Mouse (Mus musculus): ENCODE data around the gene Aloxe3. TPM values are rescaled to one million over a fixed set of nuclear protein-coding genes. Genes with fewer than 3 reads are reported as not detected.

The Aloxe3 gene
- total and polyA plus RNA-seq, 3 experiments: 0.13 TPM; not detected in 2

DNA sequence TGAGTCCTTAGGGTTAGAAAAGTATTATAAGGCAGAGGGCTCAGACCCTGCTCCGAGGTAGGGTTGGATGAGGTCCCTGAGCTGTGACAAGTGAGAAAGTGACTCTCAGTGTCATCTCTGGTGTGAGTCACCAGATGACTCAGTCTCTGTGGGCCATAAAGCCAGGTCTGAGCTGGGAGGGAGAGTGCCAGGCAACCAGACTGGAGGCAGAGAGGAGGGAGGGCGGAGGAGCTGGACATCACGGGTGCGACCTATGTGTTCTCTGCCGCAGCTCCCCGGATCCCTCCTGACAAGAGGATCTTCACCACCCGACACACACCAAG is 23.3 kb upstream of the Aloxe3 start:
- no peak overlapping the region for H3K9ac ChIP-seq (ENCODE audit: control insufficient read depth, low read depth, low read length, poor library complexity, severe bottlenecking)
- no peaks in the 10 kb centered on the region for H3K27me3 ChIP-seq (ENCODE audit: control insufficient read depth in 1 of 2, insufficient read depth in 2 of 2, low read length in 2 of 2)
- H3K4me3 ChIP-seq (ENCODE audit: control insufficient read depth in 1 of 2, insufficient read depth in 1 of 2, low read depth in 2 of 2, low read length in 2 of 2): no peak overlapping the region
- H3K79me2 ChIP-seq (ENCODE audit: control insufficient read depth, insufficient read depth, low read length, poor library complexity): peaks cover 17% of the 10 kb centered on the region
- TF ChIP-seq ZKSCAN1 (IDR thresholded peaks at IDR 0.05; ENCODE audit: low read depth, low read length) (no peak), MEF2A (IDR thresholded peaks at IDR 0.05; ENCODE audit: extremely low read depth, insufficient replicate concordance, low read depth, low read length, poor library complexity, severe bottlenecking) (no peak), CTCF (IDR thresholded peaks at IDR 0.05 in 2 of 3, conservative IDR thresholded peaks at IDR 0.05 in 1 of 3; ENCODE audit: control insufficient read depth in 1 of 3, insufficient read depth in 1 of 3, low read depth in 2 of 3, low read length in 3 of 3, poor library complexity in 1 of 3, severe bottlenecking in 1 of 3) (no peak), CHD2 (IDR thresholded peaks at IDR 0.05; ENCODE audit: low read length) (no peak), ZNF384 (IDR thresholded peaks at IDR 0.05; ENCODE audit: low read depth, low read length) (no peak), TCF12 (IDR thresholded peaks at IDR 0.05; ENCODE audit: low read depth, low read length) (no peak), MAFK (IDR thresholded peaks at IDR 0.05; ENCODE audit: borderline replicate concordance, low read depth, low read length) (no peak), RAD21 (IDR thresholded peaks at IDR 0.05; ENCODE audit: low read depth, low read length) (no peak), GABPA (IDR thresholded peaks at IDR 0.05; ENCODE audit: low read depth, low read length) (no peak), BHLHE40 (IDR thresholded peaks at IDR 0.05; ENCODE audit: borderline replicate concordance, low read depth, low read length) (no peak), POLR2AphosphoS2 (IDR thresholded peaks at IDR 0.05; ENCODE audit: low read length) (no peak), SMC3 (IDR thresholded peaks at IDR 0.05; ENCODE audit: low read depth, low read length) (no peak), TAL1 (IDR thresholded peaks at IDR 0.05; ENCODE audit: low read length) (no peak), CHD1 (IDR thresholded peaks at IDR 0.05; ENCODE audit: low read depth, low read length) (no peak), MYB (IDR thresholded peaks at IDR 0.05; ENCODE audit: low read depth, low read length) (no peak), USF2 (IDR thresholded peaks at IDR 0.05; ENCODE audit: borderline replicate concordance in 1 of 2, insufficient read depth in 1 of 2, low read depth in 1 of 2, low read length in 2 of 2) (no peak)
- no peak overlapping the region for H3K27ac ChIP-seq (ENCODE audit: control insufficient read depth, low read depth, low read length)
- H3K9me3 ChIP-seq (replicated peaks; ENCODE audit: insufficient read depth, low read length): no peaks in the 10 kb centered on the region
- peaks cover 0 to 11% of the 10 kb centered on the region in 2 experiments; a peak in 2 of 4 replicates for H3K36me3 ChIP-seq (ENCODE audit: control insufficient read depth in 1 of 2, insufficient read depth in 2 of 2, low read length in 2 of 2)
- DNase-seq (ENCODE audit: low read depth, low spot score): no peak
- H3K4me1 ChIP-seq (ENCODE audit: control insufficient read depth in 1 of 2, insufficient read depth in 2 of 2, low read length in 2 of 2): peaks cover 14 to 21% of the 10 kb centered on the region in 2 experiments

DNA sequence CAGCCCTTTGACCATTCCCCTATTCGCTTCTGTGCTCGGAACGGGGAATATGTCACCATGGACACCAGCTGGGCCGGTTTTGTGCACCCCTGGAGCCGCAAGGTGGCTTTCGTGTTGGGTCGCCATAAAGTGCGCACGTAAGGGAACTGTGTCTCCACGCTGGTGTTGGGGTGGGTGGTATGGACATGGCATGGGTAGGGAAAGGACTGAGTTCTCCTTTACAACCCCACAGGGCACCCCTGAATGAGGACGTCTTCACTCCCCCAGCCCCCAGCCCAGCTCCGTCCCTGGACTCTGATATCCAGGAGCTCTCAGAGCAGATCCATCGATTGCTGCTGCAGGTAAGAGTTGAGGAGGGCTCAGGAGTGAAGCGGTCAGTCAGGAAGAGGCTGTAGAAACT is 22.6 kb upstream of the Aloxe3 start:
- Histone ChIP-seq H3K27ac (ENCODE audit: control insufficient read depth, low read depth, low read length) (no peak overlapping the region), H3K79me2 (ENCODE audit: control insufficient read depth, insufficient read depth, low read length, poor library complexity) (peaks cover 15% of the 10 kb centered on the region), H3K27me3 (ENCODE audit: control insufficient read depth in 1 of 2, insufficient read depth in 2 of 2, low read length in 2 of 2) (no peaks in the 10 kb centered on the region), H3K9me3 (replicated peaks; ENCODE audit: insufficient read depth, low read length) (no peaks in the 10 kb centered on the region), H3K9ac (ENCODE audit: control insufficient read depth, low read depth, low read length, poor library complexity, severe bottlenecking) (no peak overlapping the region), H3K36me3 (ENCODE audit: control insufficient read depth in 1 of 2, insufficient read depth in 2 of 2, low read length in 2 of 2) (peaks cover 0 to 6% of the 10 kb centered on the region in 2 experiments; a peak in 2 of 4 replicates), H3K4me3 (ENCODE audit: control insufficient read depth in 1 of 2, insufficient read depth in 1 of 2, low read depth in 2 of 2, low read length in 2 of 2) (no peak overlapping the region), H3K4me1 (ENCODE audit: control insufficient read depth in 1 of 2, insufficient read depth in 2 of 2, low read length in 2 of 2) (peaks cover 9 to 15% of the 10 kb centered on the region in 2 experiments)
- TF ChIP-seq MYB (IDR thresholded peaks at IDR 0.05; ENCODE audit: low read depth, low read length) (no peak), CHD1 (IDR thresholded peaks at IDR 0.05; ENCODE audit: low read depth, low read length) (no peak)
- no peak for DNase-seq (ENCODE audit: low read depth, low spot score)
